Mouse (Mus musculus): ENCODE measurements at regions not wholly inside any gene's neighbourhood (a gene's known extent, or its start where the extent isn't known, plus 50 kb on each side); places are given as distances from the start of the nearest gene placed in this dataset.

GRCm38 (mm10) chr12:16277144-16277543 is 333.6 kb downstream of the Lpin1 start:
- no peak for TF ChIP-seq CTCF (IDR thresholded peaks at IDR 0.05; ENCODE audit: borderline replicate concordance, insufficient read depth, low read length)
- TF ChIP-seq POLR2A (IDR thresholded peaks at IDR 0.05; ENCODE audit: low read depth, low read length): no peak
